Comparison of ENCODE assay signal across 11 mouse cellular contexts in genomic region chr6:127252000-127252721, GRCm38 (mm10).
DNase-seq lines count a peak whose midpoint lies in the region; ATAC-seq lines count a peak whose summit lies in the region.
"Had no signal": no experiment of that assay in that cellular context is flagged by ENCODE, and none has a peak within 500 bp of the region (broad histone marks: within the 10 kb centered on the region; RNA-seq: fewer than 3 reads in every experiment).

No protein-coding gene starts in this region.

- H3K9ac ChIP-seq in kidney, embryonic 14.5 days (ENCODE audit: low read depth, low read length): no peak overlapping the region; the same call in 1 of the 2 replicates
- no peak overlapping the region for H3K9ac ChIP-seq in hindbrain, embryonic 12.5 days
- peak overlapping the region; percentile 30; the same call in 1 of the 2 replicates for H3K9ac ChIP-seq in midbrain, embryonic 16.5 days (ENCODE audit: low read depth, low read length)
- H3K9ac ChIP-seq: liver, embryonic 12.5 days had no signal

- H3K4me3 ChIP-seq in kidney, embryonic 14.5 days (ENCODE audit: low read length): peak overlapping the region; percentile 8; the same call in 1 of the 2 replicates
- no peak overlapping the region for H3K4me3 ChIP-seq in hindbrain, embryonic 12.5 days
- H3K4me3 ChIP-seq in midbrain, embryonic 16.5 days (ENCODE audit: low read depth, low read length): no peak overlapping the region
- H3K4me3 ChIP-seq: liver, embryonic 12.5 days had no signal

- H3K36me3 ChIP-seq in kidney, embryonic 14.5 days (ENCODE audit: control insufficient read depth, insufficient read depth, low read length): no peaks in the 10 kb centered on the region
- no peaks in the 10 kb centered on the region for H3K36me3 ChIP-seq in hindbrain, embryonic 12.5 days
- no peaks in the 10 kb centered on the region for H3K36me3 ChIP-seq in midbrain, embryonic 16.5 days (ENCODE audit: control insufficient read depth, insufficient read depth, low read length)
- H3K36me3 ChIP-seq: liver, embryonic 12.5 days had no signal

- no peaks in the 10 kb centered on the region for H3K27me3 ChIP-seq in kidney, embryonic 14.5 days (ENCODE audit: control insufficient read depth, insufficient read depth, low read length)
- peaks cover 5% of the 10 kb centered on the region; the same call in 1 of the 2 replicates for H3K27me3 ChIP-seq in hindbrain, embryonic 12.5 days
- H3K27me3 ChIP-seq in midbrain, embryonic 16.5 days (ENCODE audit: control insufficient read depth, insufficient read depth, low read depth, low read length): no peaks in the 10 kb centered on the region

- H3K4me2 ChIP-seq in kidney, embryonic 14.5 days (replicated peaks; ENCODE audit: low read depth, low read length): peak overlapping the region; percentile 34
- H3K4me2 ChIP-seq in hindbrain, embryonic 12.5 days (replicated peaks): peak overlapping the region; percentile 34
- H3K4me2 ChIP-seq in midbrain, embryonic 16.5 days (ENCODE audit: low read length): no peak overlapping the region
- H3K4me2 ChIP-seq: liver, embryonic 12.5 days had no signal

- ATAC-seq in kidney, embryonic 14.5 days (ENCODE audit: low FRiP score, low TSS enrichment): peak; percentile 79
- ATAC-seq in hindbrain, embryonic 12.5 days (ENCODE audit: low FRiP score): 0 out of 2 replicates have a peak, but pooled peaks have one; percentile 48
- ATAC-seq in midbrain, embryonic 16.5 days: no peak
- no peak for ATAC-seq in megakaryocyte, adult 5-6 weeks (ENCODE audit: poor library complexity, severe bottlenecking)
- ATAC-seq: liver, embryonic 12.5 days had no signal

- H3K9me3 ChIP-seq in kidney, embryonic 14.5 days (ENCODE audit: control insufficient read depth, low read length): peaks cover 5% of the 10 kb centered on the region; the same call in 1 of the 2 replicates
- H3K9me3 ChIP-seq in hindbrain, embryonic 12.5 days (replicated peaks): no peaks in the 10 kb centered on the region
- H3K9me3 ChIP-seq in midbrain, embryonic 16.5 days (replicated peaks; ENCODE audit: control insufficient read depth, low read length, poor library complexity, severe bottlenecking): 0 out of 2 replicates have a peak, but pooled peaks cover 2% of the 10 kb centered on the region
- H3K9me3 ChIP-seq: liver, embryonic 12.5 days had no signal

- DNase-seq in kidney, adult 8-10 months: no peak
- DNase-seq in adrenal gland, postnatal 10 days: peak; percentile 58
- DNase-seq in spleen, postnatal 14 days (ENCODE audit: low spot score in 2 of 2): no peak
- no peak for DNase-seq in lung, postnatal 4 days
- DNase-seq: heart, adult 18-20 months; right cerebral cortex, adult 18-20 months had no signal

- H3K4me1 ChIP-seq in kidney, embryonic 14.5 days (ENCODE audit: control insufficient read depth, insufficient read depth, low read length): peaks cover 24% of the 10 kb centered on the region
- peaks cover 30% of the 10 kb centered on the region for H3K4me1 ChIP-seq in hindbrain, embryonic 12.5 days
- peaks cover 5% of the 10 kb centered on the region for H3K4me1 ChIP-seq in midbrain, embryonic 16.5 days (ENCODE audit: control insufficient read depth, insufficient read depth, low read length)

- 0% methylated on average over 3 of the region's 3 CpGs for WGBS in kidney, embryonic 14.5 days
- WGBS in hindbrain, embryonic 12.5 days: 4% methylated on average over 3 of the region's 3 CpGs
- WGBS in midbrain, embryonic 16.5 days: 8% methylated on average over 3 of the region's 3 CpGs

- peak overlapping the region; percentile 85 for H3K27ac ChIP-seq in kidney, embryonic 14.5 days (ENCODE audit: low read depth, low read length)
- H3K27ac ChIP-seq in hindbrain, embryonic 12.5 days: peak overlapping the region; percentile 62
- no peak overlapping the region for H3K27ac ChIP-seq in midbrain, embryonic 16.5 days (ENCODE audit: low read length)
- H3K27ac ChIP-seq: liver, embryonic 12.5 days had no signal

Comparison
In these comparisons a context has a peak if more than half of its experiments do, and no peak if none do; other contexts are left out.
1. ATAC-seq: peak in kidney, embryonic 14.5 days (single experiment) and hindbrain, embryonic 12.5 days (single experiment); none in midbrain, embryonic 16.5 days (single experiment) and megakaryocyte, adult 5-6 weeks (single experiment).